Mouse (Mus musculus) embryo, embryonic 11 days (tissue): ENCODE data around the gene Glud1.

ENCODE experiments used
- DNase-seq: peaks from one replicate; pipeline ENCODE4 v3.0.0-alpha.2; 2015

The Glud1 gene

GRCm38 (mm10) chr14:34382921-34383704 is 72.6 kb downstream of the Glud1 start:
- DNase-seq: no peak

- DNase-seq: no peak
These were observed 82.8 kb downstream of the Glud1 start for GRCm38 (mm10) chr14:34393295-34393694.
